Mouse (Mus musculus): ENCODE measurements around the gene Cmtm3. TPM values are rescaled to one million over a fixed set of nuclear protein-coding genes. Genes with fewer than 3 reads are reported as not detected.

Cmtm3 gene
- 78.2 and 93.7 TPM in 2 replicates for polyA plus RNA-seq (2015; fragmentation: Nextera tagmentation; extraction: Ambion mirVana)

GRCm38 (mm10) chr8:104339229-104339982 is at the start of gene Cmtm3:
Gene Cmtm3, plus strand, starts transcription at chr8:104339410.

GRCm38 (mm10) chr8:104293081-104293480 is 46.1 kb upstream of the Cmtm3 start, which contains the start of gene Cmtm2a:
Gene Cmtm2a, minus strand, starts transcription at chr8:104293181.

DNA sequence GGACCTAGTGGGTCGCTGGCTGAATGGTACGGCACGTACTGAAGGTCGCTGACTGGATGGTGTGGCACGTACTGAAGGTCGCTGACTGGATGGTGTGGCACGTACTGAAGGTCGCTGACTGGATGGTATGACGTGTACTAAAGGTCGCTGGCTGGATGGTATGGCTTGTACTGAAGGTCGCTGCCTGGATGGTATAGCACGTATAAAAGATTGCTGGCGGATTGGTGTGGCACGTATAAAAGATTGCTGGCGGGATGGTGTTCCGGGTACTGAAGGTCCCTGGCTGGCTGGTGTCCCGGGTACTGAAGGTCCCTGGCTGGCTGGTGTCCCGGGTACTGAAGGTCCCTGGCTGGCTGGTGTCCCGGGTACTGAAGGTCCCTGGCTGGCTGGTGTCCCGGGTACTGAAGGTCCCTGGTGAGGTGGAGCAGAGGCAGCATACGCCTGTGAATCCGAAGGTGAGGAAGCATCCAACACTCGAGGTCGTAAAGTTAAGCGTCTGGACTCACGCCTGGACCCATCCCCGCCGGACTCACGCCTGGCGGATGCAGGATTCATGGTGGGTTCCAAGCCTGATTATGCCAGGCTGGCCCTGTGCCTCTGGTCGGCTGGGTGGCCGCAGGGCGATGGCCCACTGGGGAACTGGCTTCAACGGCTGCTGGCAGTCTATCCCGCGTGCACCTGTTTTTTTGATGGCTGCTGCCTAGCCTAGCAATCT is 29.6 kb upstream of the Cmtm3 start, which contains the start of the genes Gm45711 and Cmtm1:
Gene Gm45711 (minus strand): TSS at position 641 of the 715 bp plus-strand sequence.
Gene Cmtm1 (minus strand): TSS at position 705 of the 715 bp plus-strand sequence.

DNA sequence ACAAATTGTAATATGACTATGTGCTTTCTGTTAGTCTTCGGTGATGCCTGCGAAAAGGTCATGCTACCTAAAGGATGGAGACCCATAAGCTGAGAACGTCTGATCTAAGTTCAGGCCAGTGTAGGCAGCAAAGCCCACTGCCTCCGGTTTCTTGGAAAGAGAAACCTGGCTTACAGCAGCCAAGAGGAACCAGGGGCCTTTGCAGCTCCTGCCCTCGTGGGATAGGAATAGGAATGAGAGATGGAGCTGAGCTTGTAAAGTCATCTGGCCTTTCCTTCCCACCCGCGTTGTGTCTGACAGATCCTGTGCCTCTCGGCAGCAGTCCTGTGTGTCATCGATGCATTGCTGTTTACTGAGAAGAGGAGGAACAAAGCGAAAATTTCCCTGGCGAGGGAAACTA is 17.9 kb upstream of the Cmtm3 start, which contains the start of gene Gm11020:
Gene Gm11020 (plus strand): TSS at position 301 of the 400 bp plus-strand sequence.

GRCm38 (mm10) chr8:104321930-104322329 is 17.3 kb upstream of the Cmtm3 start, which contains the start of gene Cmtm2b:
Gene Cmtm2b, plus strand, starts transcription at chr8:104322230.

DNA sequence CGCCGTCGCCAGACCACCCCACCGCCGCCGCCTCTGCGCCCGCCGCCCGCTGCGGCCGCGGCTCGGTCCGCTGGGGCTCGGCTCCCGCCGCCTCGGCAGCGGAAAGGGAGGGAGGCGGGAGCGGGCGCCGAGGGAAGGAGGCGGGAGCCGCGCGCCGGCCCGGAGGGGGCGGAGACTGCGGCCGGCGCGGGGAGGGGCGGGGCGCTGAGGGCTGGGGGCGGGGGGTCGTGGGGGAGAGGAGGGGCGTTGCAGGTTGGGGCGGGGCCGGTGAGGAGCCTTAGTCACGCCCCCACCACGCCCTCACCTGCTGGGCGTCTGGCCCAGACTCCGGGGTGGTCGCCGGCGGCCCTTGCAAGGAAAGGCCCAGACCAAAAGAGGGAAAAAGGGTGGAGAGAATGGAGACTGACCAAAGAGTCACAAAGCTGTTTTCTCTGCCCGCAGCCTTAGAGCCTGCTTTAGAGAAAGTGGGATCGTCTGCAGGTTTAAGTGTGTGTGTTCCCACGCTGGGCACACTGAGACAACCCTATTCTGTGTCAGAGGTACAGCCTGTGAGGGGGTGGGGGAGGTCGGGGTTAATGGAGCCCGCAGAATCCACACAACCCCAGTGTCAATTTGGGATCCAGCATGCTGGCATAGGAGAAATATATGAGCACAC is 56.6 kb downstream of the Cmtm3 start, which contains the start of gene Cmtm4:
Gene Cmtm4 (minus strand): TSS at position 105 of the 655 bp plus-strand sequence.

Other genes with a start within 250 kb of the Cmtm3 start
- gene Cdh5, start 237.8 kb upstream of the Cmtm3 start, polyA plus RNA-seq (2015; fragmentation: Nextera tagmentation; extraction: Ambion mirVana), result 36.3 and 43.6 TPM in 2 replicates
- gene Bean1, start 169.0 kb upstream of the Cmtm3 start, polyA plus RNA-seq (2015; fragmentation: Nextera tagmentation; extraction: Ambion mirVana), result 1.2 TPM in 2 replicates
- gene Tk2, start 90.9 kb upstream of the Cmtm3 start, polyA plus RNA-seq (2015; fragmentation: Nextera tagmentation; extraction: Ambion mirVana), result 7.9 and 10.5 TPM in 2 replicates
- 14.6 and 17.5 TPM in 2 replicates for gene Cklf, start 88.5 kb upstream of the Cmtm3 start, polyA plus RNA-seq (2015; fragmentation: Nextera tagmentation; extraction: Ambion mirVana)
- gene Cmtm2a, start 46.2 kb upstream of the Cmtm3 start, polyA plus RNA-seq (2015; fragmentation: Nextera tagmentation; extraction: Ambion mirVana), result not detected in 2 replicates
- gene Gm45711, start 29.3 kb upstream of the Cmtm3 start, polyA plus RNA-seq (2015; fragmentation: Nextera tagmentation; extraction: Ambion mirVana), result not detected in 2 replicates
- gene Cmtm1, start 29.3 kb upstream of the Cmtm3 start, polyA plus RNA-seq (2015; fragmentation: Nextera tagmentation; extraction: Ambion mirVana), result not detected in 2 replicates
- not detected in 2 replicates for gene Gm11020, start 17.8 kb upstream of the Cmtm3 start, polyA plus RNA-seq (2015; fragmentation: Nextera tagmentation; extraction: Ambion mirVana)
- not detected in 2 replicates for gene Cmtm2b, start 17.2 kb upstream of the Cmtm3 start, polyA plus RNA-seq (2015; fragmentation: Nextera tagmentation; extraction: Ambion mirVana)
- gene Cmtm4, start 56.4 kb downstream of the Cmtm3 start, polyA plus RNA-seq (2015; fragmentation: Nextera tagmentation; extraction: Ambion mirVana), result 0.90 and 1.1 TPM in 2 replicates
- 42.8 and 43.2 TPM in 2 replicates for gene Dync1li2, start 103.6 kb downstream of the Cmtm3 start, polyA plus RNA-seq (2015; fragmentation: Nextera tagmentation; extraction: Ambion mirVana)
- gene Terb1, start 170.5 kb downstream of the Cmtm3 start, polyA plus RNA-seq (2015; fragmentation: Nextera tagmentation; extraction: Ambion mirVana), result 0.38 and 0.42 TPM in 2 replicates
- 60.7 and 62.2 TPM in 2 replicates for gene Nae1, start 195.2 kb downstream of the Cmtm3 start, polyA plus RNA-seq (2015; fragmentation: Nextera tagmentation; extraction: Ambion mirVana)
- 1.1 and 1.4 TPM in 2 replicates for gene Car7, start 195.3 kb downstream of the Cmtm3 start, polyA plus RNA-seq (2015; fragmentation: Nextera tagmentation; extraction: Ambion mirVana)

All from skeletal muscle tissue, postnatal 0 days (tissue).